Mouse (Mus musculus): Measurements from ENCODE around the gene Pde4b. TPM values are rescaled to one million over a fixed set of nuclear protein-coding genes. Genes with fewer than 3 reads are reported as not detected.

Gene Pde4b
- polyA plus RNA-seq, 1 experiment from 2014 or later = 6.8 TPM

DNA sequence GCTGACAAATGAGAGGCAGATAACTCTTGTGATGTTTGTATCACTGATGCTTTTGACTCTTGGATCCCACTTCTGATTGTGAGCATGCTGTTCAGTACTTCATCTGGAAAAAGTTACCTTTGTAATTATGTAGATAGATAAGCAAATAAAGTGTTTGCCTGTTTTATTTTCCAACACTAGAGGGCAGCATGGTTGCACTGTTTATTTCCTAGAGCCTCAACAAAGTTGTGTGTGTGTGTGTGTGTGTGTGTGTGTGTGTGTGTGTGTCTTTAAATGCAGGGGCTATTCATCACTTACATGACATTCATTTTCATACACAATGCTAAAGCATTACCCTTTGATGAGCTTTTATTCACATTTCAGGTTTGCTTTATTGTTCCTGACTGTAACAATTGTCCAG is 139.4 kb downstream of the Pde4b start:
- Histone ChIP-seq H3K4me3 (ENCODE audit: low read depth, low read length) (no peak overlapping the region), H3K36me3 (ENCODE audit: control insufficient read depth, insufficient read depth, low read length) (no peaks in the 10 kb centered on the region), H3K4me1 (ENCODE audit: control insufficient read depth, insufficient read depth, low read length) (no peaks in the 10 kb centered on the region), H3K9me3 (ENCODE audit: control insufficient read depth, low read length) (no peaks in the 10 kb centered on the region), H3K27me3 (ENCODE audit: control insufficient read depth, insufficient read depth, low read length) (no peaks in the 10 kb centered on the region), H3K9ac (ENCODE audit: low read length) (no peak overlapping the region), H3K27ac (replicated peaks; ENCODE audit: low read depth, low read length) (no peak overlapping the region), H3K4me2 (ENCODE audit: low read depth, severe bottlenecking) (no peak overlapping the region)
- DNase-seq (ENCODE audit: low spot score) (no peak), ATAC-seq (ENCODE audit: insufficient number of reproducible peaks, low FRiP score, low TSS enrichment, low read depth) (no peak)

GRCm38 (mm10) chr4:102228953-102229586 is 141.7 kb downstream of the Pde4b start:
- no peak overlapping the region for H3K9ac ChIP-seq (ENCODE audit: low read length)
- H3K4me1 ChIP-seq (ENCODE audit: control insufficient read depth, insufficient read depth, low read length) = no peaks in the 10 kb centered on the region
- WGBS = 67% methylated on average over 7 of the region's 7 CpGs
- H3K27ac ChIP-seq (replicated peaks; ENCODE audit: low read depth, low read length) = no peak overlapping the region
- no peak overlapping the region for H3K4me3 ChIP-seq (ENCODE audit: low read depth, low read length)
- H3K4me2 ChIP-seq (ENCODE audit: low read depth, severe bottlenecking) = no peak overlapping the region
- ATAC-seq (ENCODE audit: insufficient number of reproducible peaks, low FRiP score, low TSS enrichment, low read depth) = no peak
- no peaks in the 10 kb centered on the region for H3K36me3 ChIP-seq (ENCODE audit: control insufficient read depth, insufficient read depth, low read length)
- no peaks in the 10 kb centered on the region for H3K27me3 ChIP-seq (ENCODE audit: control insufficient read depth, insufficient read depth, low read length)
- H3K9me3 ChIP-seq (ENCODE audit: control insufficient read depth, low read length) = no peaks in the 10 kb centered on the region
- peak; percentile 56 for DNase-seq (ENCODE audit: low spot score)

DNA sequence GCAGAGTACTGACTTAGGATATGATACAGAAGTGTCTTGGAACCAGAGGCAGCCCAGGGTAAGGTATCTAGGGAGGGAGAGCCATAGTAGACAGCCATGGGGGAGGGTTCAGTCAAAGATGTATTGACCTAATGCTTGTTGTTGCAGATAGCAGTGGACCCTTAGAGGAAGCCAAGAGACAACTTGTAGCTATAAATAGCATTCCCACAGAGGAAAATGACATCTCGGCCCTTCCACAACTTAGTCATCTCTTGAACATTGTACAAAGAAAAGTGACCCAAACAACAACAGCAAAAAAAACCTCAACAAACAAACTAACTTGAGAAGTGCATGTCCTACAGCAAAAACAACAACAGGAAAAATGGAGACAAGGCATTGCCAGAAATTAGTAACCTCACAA is 143.6 kb downstream of the Pde4b start:
- no peak overlapping the region for H3K9ac ChIP-seq (ENCODE audit: low read length)
- no peaks in the 10 kb centered on the region for H3K27me3 ChIP-seq (ENCODE audit: control insufficient read depth, insufficient read depth, low read length)
- 79% methylated on average over 1 of the region's 1 CpGs for WGBS
- H3K9me3 ChIP-seq (ENCODE audit: control insufficient read depth, low read length) = no peaks in the 10 kb centered on the region
- H3K27ac ChIP-seq (replicated peaks; ENCODE audit: low read depth, low read length) = no peak overlapping the region
- no peak for ATAC-seq (ENCODE audit: insufficient number of reproducible peaks, low FRiP score, low TSS enrichment, low read depth)
- no peaks in the 10 kb centered on the region for H3K4me1 ChIP-seq (ENCODE audit: control insufficient read depth, insufficient read depth, low read length)
- H3K36me3 ChIP-seq (ENCODE audit: control insufficient read depth, insufficient read depth, low read length) = no peaks in the 10 kb centered on the region
- no peak overlapping the region for H3K4me3 ChIP-seq (ENCODE audit: low read depth, low read length)
- no peak for DNase-seq (ENCODE audit: low spot score)
- no peak overlapping the region for H3K4me2 ChIP-seq (ENCODE audit: low read depth, severe bottlenecking)

GRCm38 (mm10) chr4:102233633-102234032 is 146.3 kb downstream of the Pde4b start:
- Histone ChIP-seq H3K4me2 (ENCODE audit: low read depth, severe bottlenecking) (no peak overlapping the region), H3K4me3 (ENCODE audit: low read depth, low read length) (no peak overlapping the region)
- ATAC-seq (ENCODE audit: insufficient number of reproducible peaks, low FRiP score, low TSS enrichment, low read depth) = no peak

DNA sequence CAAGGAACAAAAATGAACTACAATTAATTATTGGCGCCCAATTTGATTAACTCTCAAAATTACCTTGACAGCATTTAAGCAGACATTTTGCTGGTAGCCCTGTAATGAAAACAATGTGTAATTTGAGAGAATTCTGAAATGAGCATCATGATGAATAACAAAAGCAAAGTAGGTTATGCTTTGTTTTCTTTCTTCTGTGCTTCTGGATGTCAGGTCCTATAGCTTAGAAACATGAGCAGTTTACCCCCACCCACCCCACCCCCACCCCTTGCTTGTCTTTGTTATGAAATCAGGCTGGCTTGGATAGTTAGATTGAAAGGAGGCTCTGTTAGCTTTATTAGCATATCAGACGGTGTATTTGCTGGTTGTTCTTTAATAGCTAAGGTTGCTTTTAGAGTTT is 147.8 kb downstream of the Pde4b start:
- Histone ChIP-seq H3K4me2 (ENCODE audit: low read depth, severe bottlenecking) (no peak overlapping the region), H3K9ac (ENCODE audit: low read length) (no peak overlapping the region), H3K27me3 (ENCODE audit: control insufficient read depth, insufficient read depth, low read length) (no peaks in the 10 kb centered on the region), H3K36me3 (ENCODE audit: control insufficient read depth, insufficient read depth, low read length) (no peaks in the 10 kb centered on the region), H3K4me3 (ENCODE audit: low read depth, low read length) (no peak overlapping the region), H3K27ac (replicated peaks; ENCODE audit: low read depth, low read length) (no peak overlapping the region), H3K4me1 (ENCODE audit: control insufficient read depth, insufficient read depth, low read length) (no peaks in the 10 kb centered on the region), H3K9me3 (ENCODE audit: control insufficient read depth, low read length) (no peaks in the 10 kb centered on the region)
- no peak for ATAC-seq (ENCODE audit: insufficient number of reproducible peaks, low FRiP score, low TSS enrichment, low read depth)
- no peak for DNase-seq (ENCODE audit: low spot score)
- WGBS = 52% methylated on average over 2 of the region's 2 CpGs

More at GRCm38 (mm10) chr4:102233633-102234032, 146.3 kb downstream of the Pde4b start:
- Histone ChIP-seq H3K9ac (ENCODE audit: low read length) (no peak overlapping the region), H3K27me3 (ENCODE audit: control insufficient read depth, insufficient read depth, low read length) (no peaks in the 10 kb centered on the region), H3K36me3 (ENCODE audit: control insufficient read depth, insufficient read depth, low read length) (no peaks in the 10 kb centered on the region), H3K9me3 (ENCODE audit: control insufficient read depth, low read length) (no peaks in the 10 kb centered on the region), H3K27ac (replicated peaks; ENCODE audit: low read depth, low read length) (no peak overlapping the region), H3K4me1 (ENCODE audit: control insufficient read depth, insufficient read depth, low read length) (no peaks in the 10 kb centered on the region)
- WGBS = 85% methylated on average over 1 of the region's 1 CpGs
- no peak for DNase-seq (ENCODE audit: low spot score)

DNA sequence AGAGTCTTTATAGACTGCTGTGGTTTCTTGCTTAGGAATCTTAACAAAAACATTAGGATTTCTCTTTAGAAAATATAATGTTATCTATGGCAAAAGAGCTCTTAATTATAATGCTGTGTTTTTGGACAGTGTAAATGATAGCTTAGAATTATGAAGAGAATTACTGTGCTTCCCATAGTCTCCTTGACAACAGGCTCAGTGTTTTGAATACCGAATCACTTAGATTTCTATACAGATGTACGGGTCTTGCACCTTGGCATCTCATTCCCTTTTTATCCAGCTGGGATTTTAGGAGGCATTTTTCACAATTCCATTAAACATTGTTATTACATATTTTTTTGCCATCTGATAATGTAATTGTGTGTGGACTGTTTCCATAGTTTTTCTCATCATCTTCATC is 151.8 kb downstream of the Pde4b start:
- Histone ChIP-seq H3K4me2 (ENCODE audit: low read depth, severe bottlenecking) (no peak overlapping the region), H3K27me3 (ENCODE audit: control insufficient read depth, insufficient read depth, low read length) (no peaks in the 10 kb centered on the region), H3K4me3 (ENCODE audit: low read depth, low read length) (no peak overlapping the region), H3K36me3 (ENCODE audit: control insufficient read depth, insufficient read depth, low read length) (no peaks in the 10 kb centered on the region), H3K9me3 (ENCODE audit: control insufficient read depth, low read length) (no peaks in the 10 kb centered on the region), H3K27ac (replicated peaks; ENCODE audit: low read depth, low read length) (no peak overlapping the region), H3K4me1 (ENCODE audit: control insufficient read depth, insufficient read depth, low read length) (no peaks in the 10 kb centered on the region), H3K9ac (ENCODE audit: low read length) (no peak overlapping the region)
- ATAC-seq (ENCODE audit: insufficient number of reproducible peaks, low FRiP score, low TSS enrichment, low read depth) = no peak
- 96% methylated on average over 2 of the region's 2 CpGs for WGBS
- no peak for DNase-seq (ENCODE audit: low spot score)

DNA sequence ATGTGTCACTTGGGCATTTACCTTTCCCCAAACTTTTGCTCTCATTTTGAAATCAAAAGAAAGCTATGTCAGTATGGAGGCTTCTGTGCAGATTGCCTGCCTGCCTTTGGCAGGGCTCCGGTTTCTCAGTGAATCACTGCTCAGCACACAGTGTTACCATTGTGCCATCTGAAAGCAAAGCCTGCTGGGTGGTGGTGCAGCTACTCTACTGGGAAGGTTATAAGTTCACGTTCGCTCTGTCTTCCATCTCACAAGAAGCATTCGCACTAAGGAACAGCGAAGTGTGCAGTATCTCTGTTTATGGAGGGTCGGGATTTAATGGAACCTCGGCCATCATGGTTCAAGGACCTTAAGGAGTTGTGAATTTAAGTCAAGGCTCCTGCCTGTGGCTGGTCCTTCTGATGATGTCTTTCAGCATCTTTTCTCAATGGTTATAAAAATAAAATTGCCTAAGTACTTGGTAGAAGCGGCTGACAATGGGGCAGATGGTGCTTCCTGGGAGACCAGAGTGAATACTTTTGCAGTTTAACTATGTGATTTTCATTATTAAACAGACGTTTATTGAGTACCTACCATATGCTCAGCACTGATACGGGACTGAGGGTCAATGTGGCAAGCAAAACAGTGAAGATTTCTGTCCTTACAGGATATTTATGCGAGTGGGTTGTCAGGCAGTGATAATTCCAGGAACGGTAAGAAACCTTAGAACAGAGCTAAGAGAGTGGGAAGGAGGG is 152.5 kb downstream of the Pde4b start:
- Histone ChIP-seq H3K4me2 (ENCODE audit: low read depth, severe bottlenecking) (no peak overlapping the region), H3K27ac (replicated peaks; ENCODE audit: low read depth, low read length) (no peak overlapping the region), H3K36me3 (ENCODE audit: control insufficient read depth, insufficient read depth, low read length) (no peaks in the 10 kb centered on the region), H3K4me3 (ENCODE audit: low read depth, low read length) (no peak overlapping the region), H3K27me3 (ENCODE audit: control insufficient read depth, insufficient read depth, low read length) (no peaks in the 10 kb centered on the region), H3K4me1 (ENCODE audit: control insufficient read depth, insufficient read depth, low read length) (no peaks in the 10 kb centered on the region), H3K9me3 (ENCODE audit: control insufficient read depth, low read length) (no peaks in the 10 kb centered on the region), H3K9ac (ENCODE audit: low read length) (no peak overlapping the region)
- 84% methylated on average over 12 of the region's 12 CpGs for WGBS
- no peak for DNase-seq (ENCODE audit: low spot score)
- no peak for ATAC-seq (ENCODE audit: insufficient number of reproducible peaks, low FRiP score, low TSS enrichment, low read depth)

DNA sequence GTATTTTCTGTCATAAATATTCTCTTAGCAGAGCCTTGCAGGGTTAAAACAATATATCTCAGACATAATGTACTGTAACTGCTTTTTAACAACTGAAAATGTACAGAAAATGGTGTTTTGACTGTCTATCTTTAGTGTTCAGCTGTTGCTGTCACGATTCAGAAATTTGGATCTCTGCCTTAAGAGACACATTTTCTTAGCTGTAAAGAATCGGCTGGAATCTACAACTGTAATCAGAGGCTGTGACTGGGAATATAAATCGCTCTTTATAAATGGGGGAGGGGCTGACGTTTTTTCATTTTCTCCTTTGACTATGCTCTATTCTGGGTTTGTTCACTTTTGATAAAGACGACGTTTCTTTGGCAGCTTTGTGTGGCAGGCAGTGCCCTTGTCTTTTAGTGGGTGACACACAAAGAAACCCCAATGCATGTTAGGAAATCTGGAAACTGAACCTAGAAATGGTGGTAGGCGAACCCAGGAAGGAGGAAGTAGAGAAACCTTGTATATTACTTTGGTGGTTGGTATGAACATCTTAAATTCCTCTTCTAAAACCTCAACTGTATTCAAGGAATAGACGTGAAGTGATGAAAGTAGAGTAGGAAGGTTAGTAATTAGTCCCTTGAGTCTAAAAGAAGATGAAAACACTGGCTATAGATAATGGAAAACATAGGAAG is 153.5 kb downstream of the Pde4b start:
- Histone ChIP-seq H3K4me3 (ENCODE audit: low read depth, low read length) (no peak overlapping the region), H3K36me3 (ENCODE audit: control insufficient read depth, insufficient read depth, low read length) (no peaks in the 10 kb centered on the region), H3K4me1 (ENCODE audit: control insufficient read depth, insufficient read depth, low read length) (no peaks in the 10 kb centered on the region), H3K27ac (replicated peaks; ENCODE audit: low read depth, low read length) (no peak overlapping the region), H3K9me3 (ENCODE audit: control insufficient read depth, low read length) (no peaks in the 10 kb centered on the region), H3K4me2 (ENCODE audit: low read depth, severe bottlenecking) (no peak overlapping the region), H3K27me3 (ENCODE audit: control insufficient read depth, insufficient read depth, low read length) (no peaks in the 10 kb centered on the region), H3K9ac (ENCODE audit: low read length) (no peak overlapping the region)
- DNase-seq (ENCODE audit: low spot score) (no peak), ATAC-seq (ENCODE audit: insufficient number of reproducible peaks, low FRiP score, low TSS enrichment, low read depth) (no peak)
- WGBS = 84% methylated on average over 8 of the region's 8 CpGs
